Mouse (Mus musculus): Measurements from ENCODE around the gene Olfr825.
"Not testable (repeated sequence)": the region's sequence is repeated elsewhere in the genome, so short reads cannot be mapped to it uniquely, and the experiment has no call there.

The Olfr825 gene

DNA sequence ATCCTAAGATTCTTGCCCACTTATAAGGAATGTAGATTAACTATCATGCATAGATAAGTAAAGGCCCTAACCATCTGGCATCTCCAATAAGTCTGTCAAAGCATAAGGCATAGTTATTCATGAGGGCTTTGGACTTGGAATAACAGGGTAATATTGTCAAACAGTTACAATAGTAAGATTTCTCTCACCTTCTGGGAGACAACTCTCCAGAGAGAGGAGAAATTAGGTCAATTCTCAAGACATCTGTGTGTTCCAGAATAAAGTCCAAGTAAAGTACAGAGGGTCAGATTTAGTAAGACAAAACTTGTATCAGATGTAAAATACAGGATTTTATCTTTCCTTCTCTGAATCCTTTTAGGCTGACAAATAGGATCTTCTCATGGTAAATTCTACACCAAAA is at the start of gene Olfr825:
TSS of gene Olfr825 (minus strand) at position 101 of the 400 bp plus-strand sequence.
- no peak for DNase-seq (ENCODE audit: low spot score in 2 of 2)

GRCm38 (mm10) chr10:130214303-130214702 is 47.7 kb upstream of the Olfr825 start, which contains the start of gene Olfr827:
Olfr827 (minus strand) TSS chr10:130214403.
- no peak for DNase-seq (ENCODE audit: low spot score in 2 of 2)

- no peak for DNase-seq (ENCODE audit: low spot score in 2 of 2)
These were observed 17.5 kb upstream of the Olfr825 start, which contains the start of gene Olfr826 for GRCm38 (mm10) chr10:130184086-130184485. Olfr826 (minus strand) TSS chr10:130184186.

DNA sequence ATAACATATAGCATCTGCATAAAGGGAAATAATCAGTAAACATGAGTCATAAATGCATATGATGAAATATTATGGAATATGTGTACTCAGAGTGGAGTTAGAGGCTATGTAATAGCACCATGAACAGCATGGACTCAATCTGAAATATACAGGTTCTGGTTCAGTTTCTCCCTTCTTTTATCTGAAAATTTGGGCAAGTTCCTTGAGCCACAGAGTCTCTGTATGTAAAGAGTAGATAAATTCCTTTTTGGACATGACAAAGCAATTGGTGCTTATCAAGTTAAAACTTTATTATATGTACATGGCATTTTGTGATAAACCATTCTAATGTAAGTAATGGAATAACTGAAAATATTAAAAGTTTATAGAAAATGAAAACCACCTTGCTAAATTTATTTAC is 1.4 kb downstream of the Olfr825 start:
- no peak for DNase-seq (ENCODE audit: low spot score in 2 of 2)

DNA sequence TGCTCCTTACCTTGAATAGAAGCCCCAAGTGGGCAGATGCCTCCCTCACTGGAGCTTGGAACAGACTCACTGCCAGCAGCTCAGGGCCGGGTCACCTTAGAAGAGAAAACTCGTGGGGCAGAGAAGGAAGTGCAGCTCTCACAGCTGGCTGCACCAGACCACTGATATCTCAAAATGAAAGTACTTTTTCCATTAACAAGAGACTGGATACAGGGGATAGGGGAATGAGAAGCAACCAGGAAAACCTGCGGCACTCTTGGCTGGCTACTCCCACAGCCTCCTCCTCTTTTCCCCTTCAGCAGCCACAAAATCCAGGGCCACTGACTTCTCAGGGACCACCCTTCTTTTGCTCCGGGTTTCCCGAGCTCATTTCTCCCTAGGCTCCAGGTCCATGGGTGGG is 22.4 kb downstream of the Olfr825 start:
- DNase-seq (ENCODE audit: low spot score in 2 of 2) = no peak

DNA sequence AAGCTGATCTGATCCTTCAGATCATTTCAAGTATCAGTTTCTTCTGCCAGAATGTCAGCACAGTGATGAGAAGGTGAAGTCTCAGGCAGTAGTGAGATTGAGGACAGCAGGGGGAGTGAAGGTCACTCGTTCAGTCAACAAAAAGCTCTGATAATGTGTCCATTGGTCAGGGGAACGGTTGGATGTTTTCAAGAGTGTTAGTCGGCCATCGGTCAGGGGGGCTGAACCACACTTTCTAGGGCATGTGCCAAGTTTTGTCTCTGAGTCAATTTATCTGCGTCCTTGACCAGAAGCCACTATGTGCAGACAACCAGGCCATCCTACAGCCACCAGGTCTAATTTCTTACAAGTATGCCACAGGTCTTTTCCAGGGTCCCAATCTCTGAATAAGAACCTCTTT is 24.1 kb downstream of the Olfr825 start:
- DNase-seq (ENCODE audit: low spot score in 2 of 2) = not testable (repeated sequence)

GRCm38 (mm10) chr10:130134811-130135210 is 31.8 kb downstream of the Olfr825 start:
- DNase-seq (ENCODE audit: low spot score in 2 of 2) = no peak

GRCm38 (mm10) chr10:130129900-130130299 is 36.7 kb downstream of the Olfr825 start, which contains the start of gene Olfr824:
Olfr824 (minus strand) TSS chr10:130130000.
- not testable (repeated sequence) for DNase-seq (ENCODE audit: low spot score in 2 of 2)

DNA sequence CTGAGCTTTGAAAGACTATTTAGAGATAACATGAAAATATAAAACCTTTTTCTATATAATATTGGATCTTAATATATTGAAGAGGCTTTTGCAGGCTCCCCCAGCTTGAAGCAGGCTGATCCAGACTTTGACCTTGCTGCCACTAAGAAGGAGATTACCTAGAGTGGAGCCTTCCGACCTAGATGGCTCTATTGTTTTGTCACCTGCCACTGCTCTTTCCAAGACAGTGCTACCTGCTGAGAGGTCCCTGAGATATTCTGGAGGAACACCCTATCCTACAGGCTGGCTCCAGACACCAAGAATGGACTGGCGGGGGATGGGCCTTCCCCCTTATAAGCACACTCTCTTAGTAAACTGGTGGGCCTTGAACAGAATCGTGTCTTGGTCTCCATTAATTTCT is 50.5 kb downstream of the Olfr825 start:
- DNase-seq (ENCODE audit: low spot score in 2 of 2) = not testable (repeated sequence)

- DNase-seq (ENCODE audit: low spot score in 2 of 2) = not testable (repeated sequence)
These were observed 51.3 kb downstream of the Olfr825 start, which contains the start of gene Olfr823 for GRCm38 (mm10) chr10:130115283-130115682. Olfr823 (minus strand) TSS chr10:130115383.

All from spleen, postnatal 10 days (tissue).